Mouse (Mus musculus): ENCODE measurements around the gene Chrng.

Gene Chrng

DNA sequence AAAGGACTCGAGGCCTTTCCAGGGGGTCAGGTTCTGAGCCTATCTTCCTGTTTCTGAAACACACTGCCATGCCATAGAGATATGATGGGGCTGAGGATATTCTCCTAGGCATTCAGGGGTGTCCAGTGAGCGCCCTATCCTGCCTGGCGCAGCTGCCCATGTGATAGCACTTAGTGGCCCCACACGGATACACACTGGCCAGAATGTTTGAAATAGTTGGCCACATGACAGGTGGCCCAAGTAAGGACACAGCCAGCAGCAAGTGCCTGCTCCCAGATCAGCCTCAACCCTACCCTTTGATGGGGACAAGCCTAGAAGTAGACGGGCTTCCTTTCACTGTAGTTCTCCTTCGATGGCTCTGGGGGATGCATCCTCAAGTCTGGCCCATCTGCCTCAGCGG, at the start of gene Chrng:
TSS of gene Chrng (plus strand) at position 193 of the 400 bp plus-strand sequence.
- no peak for DNase-seq (ENCODE audit: low spot score)

DNA sequence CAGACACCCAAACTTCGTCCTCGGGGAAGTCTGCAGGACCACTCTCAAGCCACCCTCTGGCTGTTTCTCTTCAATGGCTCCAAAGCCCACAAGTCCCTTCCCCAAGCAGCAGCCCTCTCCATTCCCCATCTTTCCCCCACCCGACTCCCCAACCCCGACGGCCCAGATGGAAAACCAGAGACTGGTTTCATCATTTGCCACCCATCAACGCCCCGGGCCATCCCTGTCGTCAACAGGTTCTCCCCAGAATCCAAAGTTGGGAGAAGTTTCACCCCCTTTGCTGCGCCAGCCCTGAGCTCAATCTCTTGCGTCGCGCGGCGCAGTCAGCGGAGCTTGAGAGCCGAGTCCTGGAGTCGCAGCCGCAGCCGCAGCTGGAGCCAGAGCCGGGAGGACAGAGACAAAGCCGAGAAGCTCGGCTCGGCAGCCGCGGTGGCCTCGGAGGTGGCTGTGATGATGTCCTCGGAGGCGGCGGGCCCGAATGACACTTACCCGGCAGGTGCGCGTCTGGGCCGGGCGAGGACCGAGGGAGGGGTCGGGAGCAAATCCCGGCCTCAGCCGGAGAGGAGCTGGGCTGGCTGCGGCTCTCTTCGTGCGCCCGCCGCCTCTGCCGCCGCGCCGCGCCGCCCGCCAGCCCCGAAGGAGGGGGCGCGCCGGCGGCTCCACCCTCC, 48.8 kb upstream of the Chrng start:
- no peak for DNase-seq (ENCODE audit: low spot score)

DNA sequence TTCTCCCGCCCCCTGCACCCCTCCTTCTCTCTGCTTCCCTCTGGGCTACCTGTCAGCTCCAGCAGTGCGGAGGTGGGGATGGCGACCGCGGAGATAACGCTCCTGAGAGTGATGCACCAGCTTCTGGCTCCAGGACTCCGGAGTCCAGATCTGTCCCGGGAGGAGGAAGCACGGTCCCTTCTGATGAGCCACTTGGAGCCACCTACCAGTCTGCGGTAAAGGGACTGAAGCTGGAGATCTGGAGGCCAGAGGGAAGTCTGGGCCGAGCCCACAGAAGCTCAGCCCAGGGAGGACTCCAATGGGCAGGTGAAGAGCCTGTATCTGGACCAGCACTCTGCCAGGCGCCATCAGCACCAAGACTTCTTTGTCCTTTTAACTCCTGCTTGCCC, 48.3 kb upstream of the Chrng start, which contains the start of gene Ecel1:
TSS of gene Ecel1 (minus strand) at position 323 of the 389 bp plus-strand sequence.
- DNase-seq (ENCODE audit: low spot score), result no peak

DNA sequence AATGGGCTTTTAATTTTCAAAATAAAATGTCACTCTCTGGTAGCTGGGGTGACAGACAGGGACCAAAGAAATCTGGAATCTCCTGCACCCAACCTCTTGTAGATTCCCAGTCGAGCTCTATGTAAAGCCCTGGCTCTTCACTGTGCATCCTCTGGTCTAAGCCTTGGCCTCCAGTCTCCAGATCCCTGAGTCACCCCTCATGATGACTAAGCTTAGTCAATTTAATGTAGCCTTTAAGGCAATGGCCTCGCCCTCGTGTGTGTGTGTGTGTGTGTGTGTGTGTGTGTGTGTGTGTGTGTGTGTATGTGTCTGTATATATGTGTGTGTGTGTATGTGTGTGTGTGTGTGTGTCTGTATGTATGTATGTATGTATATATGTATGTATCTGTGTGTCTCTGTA, 45.1 kb upstream of the Chrng start:
- DNase-seq (ENCODE audit: low spot score), result no peak

DNA sequence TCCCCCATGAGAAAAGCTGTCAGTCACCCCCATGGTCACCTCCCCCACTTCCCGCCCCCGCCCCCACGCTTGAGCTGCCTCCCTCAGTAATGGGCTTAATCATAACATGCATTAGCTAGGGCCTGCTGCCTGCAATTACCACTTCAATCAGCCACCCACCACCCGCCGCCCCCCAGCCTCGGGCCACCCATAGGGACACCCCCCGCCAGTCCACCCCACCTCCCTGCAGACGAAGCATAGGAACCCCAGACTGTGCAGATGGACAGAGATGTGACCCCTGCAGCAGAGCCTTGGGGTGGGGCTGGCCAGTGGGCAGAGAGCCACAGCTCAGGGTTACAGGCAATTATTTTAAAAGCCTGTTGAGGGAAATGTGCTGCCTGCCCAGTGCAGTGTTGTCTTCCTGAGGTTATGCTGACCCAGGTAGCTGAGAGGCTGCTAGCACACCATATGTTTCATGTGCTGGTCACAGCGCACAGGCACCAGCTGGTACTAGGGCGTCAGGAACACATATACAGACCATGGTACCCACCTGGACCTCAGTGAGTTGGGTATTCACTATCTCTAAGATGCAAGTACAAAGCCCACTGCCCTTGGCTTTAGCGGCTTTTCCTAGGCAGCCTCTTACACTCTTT, 40.2 kb upstream of the Chrng start:
- DNase-seq (ENCODE audit: low spot score), result no peak

DNA sequence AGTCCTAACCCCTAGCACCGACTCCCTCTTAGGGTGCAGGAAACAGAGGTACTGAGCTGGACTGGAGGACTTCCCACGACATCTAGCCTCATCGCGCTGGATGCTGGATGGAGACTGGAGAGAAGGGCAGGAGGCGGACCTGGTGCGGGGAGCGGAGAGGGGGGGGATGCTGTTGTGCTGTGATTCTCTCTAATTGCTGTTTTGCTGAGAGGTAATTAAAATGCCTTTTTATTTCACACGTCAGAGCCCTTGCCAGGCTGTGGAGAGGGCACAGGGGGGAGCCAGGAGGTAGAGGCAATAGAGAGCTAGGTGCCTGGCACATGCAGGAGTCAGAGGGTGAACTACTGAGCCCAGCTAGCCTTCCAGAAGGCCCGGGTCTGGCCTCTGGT, 39.7 kb upstream of the Chrng start:
- no peak for DNase-seq (ENCODE audit: low spot score)

DNA sequence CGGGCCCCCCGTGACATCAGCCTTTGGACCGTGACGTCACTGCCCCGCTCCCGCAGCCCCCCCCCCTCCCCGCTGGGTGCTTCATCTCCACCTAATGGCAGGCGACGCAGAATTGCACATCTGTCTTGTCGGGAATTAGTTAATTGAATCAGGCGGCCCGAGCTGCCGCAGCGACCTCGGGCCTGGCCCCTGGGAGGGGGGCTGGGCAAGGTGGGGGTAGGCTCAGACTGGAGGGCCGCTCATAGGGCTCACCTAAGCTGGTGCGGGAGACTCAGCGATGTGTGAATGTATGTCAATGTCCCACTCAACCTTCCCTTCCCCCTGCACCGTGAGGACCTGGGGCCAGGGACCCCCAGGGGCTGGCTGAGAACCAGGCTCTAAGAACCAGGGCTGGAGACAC, 34.0 kb upstream of the Chrng start:
- no peak for DNase-seq (ENCODE audit: low spot score)

DNA sequence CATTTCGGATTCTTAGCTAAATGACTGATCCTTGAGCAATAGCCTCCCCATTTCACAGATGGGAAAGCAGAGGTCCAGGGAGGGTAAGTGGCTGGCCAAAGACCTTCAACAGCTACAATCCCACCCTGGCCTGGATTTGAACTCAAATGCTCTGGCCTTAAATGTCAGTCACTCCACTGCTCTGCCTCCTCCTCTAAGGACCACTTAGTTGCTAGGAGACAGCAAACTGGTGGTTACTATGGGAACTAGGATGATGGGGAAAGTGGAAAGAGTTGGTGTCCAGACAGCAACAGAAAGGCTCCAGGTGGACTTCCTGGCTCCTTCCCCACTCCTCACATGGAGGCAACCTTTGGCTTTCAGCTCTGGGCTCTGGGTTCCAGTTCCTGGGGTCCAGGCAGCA, 33.1 kb upstream of the Chrng start:
- no peak for DNase-seq (ENCODE audit: low spot score)

DNA sequence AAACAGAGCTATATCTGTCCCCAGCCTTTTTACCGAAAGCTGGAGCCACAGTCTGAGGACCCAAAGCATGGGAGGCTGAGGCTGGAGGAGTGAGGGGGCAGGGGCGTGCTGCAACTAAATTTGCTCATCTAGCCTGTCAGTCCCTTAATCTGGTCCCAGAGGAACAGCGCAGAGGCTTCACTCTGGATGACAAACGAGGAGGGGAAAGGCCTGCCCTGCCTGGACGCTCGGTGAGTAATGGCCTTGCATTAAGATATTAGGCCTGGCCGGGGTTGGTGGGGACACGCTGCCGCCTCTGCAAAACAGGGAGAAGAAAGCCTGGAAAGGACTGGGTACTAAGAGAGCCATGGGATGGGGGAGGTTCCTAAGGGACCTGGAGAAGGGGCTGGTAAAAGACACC, 32.1 kb upstream of the Chrng start:
- no peak for DNase-seq (ENCODE audit: low spot score)

DNA sequence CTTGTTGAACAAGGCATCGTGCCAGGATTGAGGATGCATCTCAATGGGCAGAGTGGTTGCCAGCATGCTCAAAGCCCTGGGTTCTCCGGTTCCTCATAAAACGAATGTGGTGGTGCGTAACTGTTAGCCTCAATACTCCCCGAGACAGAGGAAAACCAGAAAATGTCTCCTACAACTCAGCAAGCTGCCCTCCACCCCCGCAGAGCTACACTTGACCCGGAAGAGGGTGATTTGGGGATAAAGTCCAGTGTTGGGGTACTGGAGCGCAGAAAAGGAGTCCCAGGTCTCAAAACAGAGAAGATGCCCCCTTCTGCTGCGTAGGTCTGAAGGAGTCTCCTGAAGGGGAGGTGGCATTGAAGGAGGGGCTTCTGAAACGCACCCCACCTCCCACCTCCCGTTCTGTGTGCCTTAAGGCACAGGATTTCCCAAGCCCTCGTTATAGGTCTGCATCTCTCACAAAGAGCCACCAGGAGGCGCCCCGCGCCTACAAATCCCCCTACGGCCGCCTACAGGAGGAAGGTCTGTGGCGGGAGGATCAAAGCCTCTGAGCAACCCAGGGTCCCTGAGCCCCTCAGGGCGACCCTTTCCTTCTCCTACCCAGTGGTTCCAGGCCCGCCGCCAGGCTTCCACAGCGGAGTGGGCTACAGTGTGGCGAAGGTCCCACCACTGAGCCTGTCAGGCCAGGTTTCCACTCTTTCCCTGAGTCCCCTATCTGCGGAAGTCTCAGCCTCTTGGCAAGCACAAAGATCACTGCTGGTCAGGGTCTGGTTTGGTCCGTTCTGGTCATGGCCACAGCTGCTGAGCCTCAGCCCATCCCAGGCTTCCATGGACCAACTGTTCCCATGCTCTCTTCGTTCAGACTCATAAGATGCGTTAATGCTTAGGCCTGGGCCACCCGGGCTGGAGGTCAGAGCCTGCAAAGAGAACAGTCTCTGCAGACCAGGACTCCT, 30.2 kb upstream of the Chrng start:
- peak; percentile 63 for DNase-seq (ENCODE audit: low spot score)

DNA sequence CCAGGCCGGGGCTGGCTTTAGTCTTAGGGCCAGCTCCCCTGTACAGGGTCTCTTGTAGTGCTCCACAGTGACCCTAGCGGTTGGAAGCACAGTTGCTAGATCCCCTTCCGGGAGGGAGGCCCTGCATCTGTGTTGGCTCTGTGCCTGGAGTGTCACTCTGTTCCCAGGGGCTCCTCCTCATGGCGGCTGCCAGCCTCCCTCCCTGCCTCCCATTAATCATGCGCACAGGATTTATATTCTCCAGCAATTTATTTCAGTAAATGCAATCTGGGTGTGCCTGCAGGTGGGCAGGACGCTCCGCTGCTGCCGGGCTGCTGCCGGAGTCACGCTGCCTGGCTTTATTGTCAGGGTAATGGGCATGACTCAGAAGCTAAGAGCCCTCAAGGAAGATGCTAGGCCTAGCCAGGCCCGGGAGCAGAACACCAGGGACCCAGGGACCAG, 28.6 kb upstream of the Chrng start:
- peak; percentile 64 for DNase-seq (ENCODE audit: low spot score)

DNA sequence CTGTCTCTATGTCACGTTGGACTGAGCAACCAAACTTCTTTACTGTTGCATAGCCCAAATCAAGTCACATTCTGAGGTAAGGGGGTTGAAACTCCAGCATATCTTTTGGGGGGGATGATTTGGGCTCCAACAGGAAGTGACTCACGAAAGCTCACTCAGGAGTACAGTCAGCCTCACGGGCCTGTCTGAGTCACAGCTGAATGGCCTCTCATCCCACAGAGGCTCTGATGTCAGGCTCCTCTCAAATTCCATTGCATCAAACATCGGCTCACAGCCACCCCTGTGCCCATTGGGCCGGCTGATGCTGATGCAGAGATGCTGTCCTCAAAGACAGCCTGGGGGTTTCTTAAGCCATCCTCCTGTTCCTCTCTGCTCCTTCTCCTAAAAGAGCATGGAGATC, 23.6 kb upstream of the Chrng start:
- no peak for DNase-seq (ENCODE audit: low spot score)

DNA sequence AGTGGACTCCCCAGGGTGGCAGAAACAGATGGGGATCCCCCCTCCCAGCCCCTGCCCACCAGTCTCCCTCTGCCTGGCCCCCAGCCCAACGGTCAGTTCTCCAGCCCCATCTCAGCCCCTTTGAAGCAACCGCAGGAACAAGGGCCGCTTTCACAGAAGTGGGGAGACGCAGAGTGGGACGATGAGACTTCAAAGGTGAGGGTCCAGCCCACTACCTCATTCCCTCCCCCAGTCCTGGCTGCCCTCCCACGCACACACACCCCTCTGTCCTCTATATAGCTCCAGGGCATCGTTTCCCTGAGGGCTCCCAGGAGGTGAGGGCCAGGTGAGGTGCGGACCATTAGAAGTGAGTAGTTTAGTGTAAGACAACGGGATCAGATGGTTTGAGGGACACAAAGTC, 21.4 kb upstream of the Chrng start, which contains the start of gene Prss56:
TSS of gene Prss56 (plus strand) at position 301 of the 400 bp plus-strand sequence.
- DNase-seq (ENCODE audit: low spot score), result no peak

DNA sequence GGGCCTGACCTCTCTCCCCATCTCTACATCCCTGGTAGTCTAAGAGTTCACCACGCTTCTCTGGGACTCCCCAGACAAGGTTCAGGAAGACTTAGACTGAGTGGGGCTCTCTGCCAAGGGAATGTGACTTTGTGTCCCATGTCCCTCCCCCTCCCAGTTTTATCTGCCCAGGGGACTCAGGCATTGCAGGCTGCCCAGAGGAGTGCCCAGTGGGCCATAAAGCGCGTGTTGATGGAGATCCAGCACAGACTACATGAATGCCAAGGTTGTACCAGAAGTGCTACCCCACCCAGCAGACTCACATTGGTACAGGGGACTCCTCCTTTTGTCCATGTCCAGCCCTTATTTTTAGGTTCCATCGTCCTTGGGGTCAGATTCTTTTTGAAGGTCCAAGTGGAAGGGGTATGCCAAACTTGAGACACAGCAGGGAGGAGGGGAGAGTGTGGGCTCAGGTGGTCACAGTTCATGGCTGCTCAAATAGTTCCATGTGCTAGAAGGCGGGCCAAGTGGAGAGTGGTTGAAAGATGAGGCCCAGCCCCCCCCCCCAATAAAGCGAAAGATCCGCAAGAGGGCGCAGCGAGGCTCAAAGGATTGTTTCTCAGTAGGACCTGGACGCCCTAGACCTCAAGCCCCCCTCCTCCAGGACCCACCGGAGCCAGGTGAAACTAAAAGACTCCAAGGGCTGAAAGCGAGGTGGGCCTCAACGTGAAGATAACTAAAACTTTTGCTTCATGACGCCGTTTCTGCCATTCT, 20.3 kb upstream of the Chrng start:
- no peak for DNase-seq (ENCODE audit: low spot score)

DNA sequence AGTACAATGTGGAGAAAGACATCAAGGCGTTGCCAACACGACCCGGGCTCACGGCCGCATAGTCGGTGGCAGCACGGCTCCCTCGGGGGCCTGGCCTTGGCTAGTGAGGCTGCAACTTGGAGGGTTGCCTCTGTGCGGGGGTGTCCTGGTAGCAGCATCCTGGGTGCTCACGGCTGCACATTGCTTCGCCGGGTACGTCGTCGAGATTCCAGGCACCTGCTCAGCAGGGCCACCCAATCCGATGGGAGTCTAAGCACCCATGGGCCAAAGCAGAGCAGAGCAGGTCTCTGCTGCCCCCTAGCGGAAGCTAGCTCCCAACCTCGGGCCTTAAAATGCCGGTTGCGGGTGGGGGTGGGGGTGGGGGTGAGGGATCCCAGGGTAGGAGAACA, 19.7 kb upstream of the Chrng start:
- DNase-seq (ENCODE audit: low spot score), result peak; percentile 84

DNA sequence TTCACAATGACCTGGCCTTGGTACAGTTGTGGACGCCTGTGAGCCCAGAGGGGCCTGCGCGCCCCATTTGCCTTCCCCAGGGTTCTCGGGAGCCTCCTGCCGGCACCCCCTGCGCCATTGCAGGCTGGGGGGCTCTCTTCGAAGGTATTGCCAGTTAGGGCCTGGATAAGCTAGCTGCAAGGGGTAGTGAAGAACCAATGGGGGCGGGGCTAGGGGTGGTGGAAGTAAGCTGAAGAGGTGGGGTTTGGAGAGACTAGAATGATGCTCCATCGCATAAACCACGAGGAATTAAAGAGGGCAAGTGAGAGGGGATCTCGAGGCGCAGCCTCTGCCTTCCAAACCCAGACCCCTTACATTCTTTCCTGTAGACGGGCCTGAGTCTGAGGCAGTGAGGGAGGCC, 18.9 kb upstream of the Chrng start:
- DNase-seq (ENCODE audit: low spot score), result no peak

DNA sequence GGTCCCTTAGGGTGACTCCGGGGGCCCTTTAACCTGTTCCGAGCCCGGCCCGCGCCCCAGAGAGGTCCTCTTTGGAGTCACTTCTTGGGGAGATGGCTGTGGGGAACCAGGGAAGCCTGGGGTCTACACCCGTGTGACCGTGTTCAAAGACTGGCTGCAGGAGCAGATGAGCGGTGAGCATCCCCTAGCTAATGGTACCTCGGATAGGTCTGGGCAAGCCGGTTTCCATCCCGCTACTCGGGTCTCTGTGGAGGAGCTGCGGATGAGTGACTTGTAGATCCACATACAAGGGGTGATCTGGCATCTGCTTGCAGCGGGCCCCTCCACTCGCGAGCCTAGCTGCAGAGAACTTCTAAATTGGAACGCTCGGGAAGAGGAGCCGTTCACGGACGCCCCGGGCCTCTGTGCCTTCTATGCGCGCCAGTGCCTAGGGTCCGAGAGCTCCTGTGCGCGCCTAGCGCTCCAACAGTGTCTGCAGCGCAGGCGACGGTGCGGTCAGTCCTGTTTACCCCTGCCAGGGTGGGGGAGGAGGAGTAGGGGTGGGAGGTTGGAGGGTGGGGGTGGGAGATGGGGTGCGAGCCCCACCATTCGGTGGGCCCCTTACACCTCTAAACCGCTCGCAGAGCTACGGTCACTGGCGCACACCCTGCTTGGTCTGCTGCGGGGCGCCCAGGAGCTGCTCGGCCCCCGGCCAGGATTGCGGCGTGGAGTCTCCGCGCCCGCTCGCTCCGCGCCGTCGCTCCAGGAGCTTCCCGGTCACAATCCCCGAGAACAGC, 18.0 kb upstream of the Chrng start:
- no peak for DNase-seq (ENCODE audit: low spot score)

DNA sequence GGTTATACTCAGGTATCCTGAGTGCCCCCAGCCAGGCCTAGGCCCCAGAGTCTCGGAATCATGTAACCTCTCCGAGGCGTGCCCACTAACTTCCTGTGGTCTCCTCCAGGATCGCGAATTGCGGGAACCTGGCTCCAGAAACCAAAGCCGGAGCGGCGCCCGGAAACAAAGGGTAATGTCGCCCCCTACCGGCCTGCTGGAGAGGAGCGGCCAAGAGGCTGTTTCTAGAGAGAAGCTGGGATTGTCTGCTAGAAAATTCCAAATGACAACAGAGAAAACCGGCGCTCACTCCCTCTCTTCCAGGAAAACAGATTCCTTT, 17.5 kb upstream of the Chrng start:
- peak; percentile 74 for DNase-seq (ENCODE audit: low spot score)

DNA sequence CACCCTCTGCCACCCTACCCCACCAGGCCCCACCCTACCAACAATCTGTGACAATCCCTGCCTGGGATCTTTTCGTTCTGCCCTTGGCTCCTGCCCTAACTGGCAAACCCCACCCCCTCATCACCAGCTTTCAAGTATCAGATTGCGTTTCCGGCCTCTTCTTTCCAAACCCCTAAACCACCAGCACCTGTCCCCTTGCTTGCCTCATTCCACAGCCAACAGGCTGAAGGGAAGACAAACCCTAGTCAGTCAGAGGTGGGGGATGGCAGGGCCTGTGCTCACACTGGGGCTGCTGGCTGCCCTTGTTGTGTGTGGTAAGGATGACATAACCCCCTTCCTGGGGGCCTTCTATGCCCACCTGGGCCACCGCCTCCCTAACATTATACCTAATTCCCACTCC, 14.0 kb upstream of the Chrng start, which contains the start of gene Chrnd:
TSS of gene Chrnd (plus strand) at position 179 of the 400 bp plus-strand sequence.
- DNase-seq (ENCODE audit: low spot score), result no peak

DNA sequence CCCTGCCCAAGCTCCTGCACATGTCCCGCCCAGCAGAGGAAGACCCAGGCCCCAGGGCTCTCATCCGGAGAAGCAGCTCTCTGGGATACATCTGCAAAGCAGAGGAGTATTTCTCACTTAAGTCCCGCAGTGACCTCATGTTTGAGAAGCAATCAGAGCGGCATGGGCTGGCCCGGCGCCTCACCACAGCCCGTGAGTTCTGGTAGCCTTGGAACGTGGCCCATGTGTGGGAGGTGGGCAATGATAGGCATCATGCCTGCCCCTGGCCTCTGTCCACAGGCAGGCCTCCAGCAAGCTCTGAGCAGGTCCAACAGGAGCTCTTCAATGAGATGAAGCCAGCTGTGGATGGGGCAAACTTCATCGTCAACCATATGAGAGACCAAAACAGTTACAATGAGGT, 7.2 kb upstream of the Chrng start:
- no peak for DNase-seq (ENCODE audit: low spot score)
